Mouse (Mus musculus) CH12.LX (cell line): ENCODE results near the gene Plce1.

Experiments
- CHD1 ChIP-seq: IDR thresholded peaks from 2 replicates; pipeline ENCODE4 v1.6.1; 2012; ENCODE audit warnings: low read depth, low read length, improper control_type of control experiment, inconsistent platforms
- CTCF ChIP-seq, 2 experiments: IDR thresholded peaks in 1 of 2; conservative IDR thresholded peaks in 1 of 2; 2 replicates each; pipeline ENCODE4 v1.5.1; 2011 to 2012; ENCODE audit warnings: low read depth in 2 of 2, low read length in 2 of 2, improper control_type of control experiment in 1 of 2, inconsistent platforms in 1 of 2, mild to moderate bottlenecking in 1 of 2, moderate library complexity in 1 of 2
- EP300 ChIP-seq: IDR thresholded peaks from 2 replicates; pipeline ENCODE4 v1.6.1; 2011; ENCODE audit warnings: low read length, improper control_type of control experiment
- ETS1 ChIP-seq: conservative IDR thresholded peaks from 2 replicates; pipeline ENCODE4 v1.6.1; 2012; ENCODE audit warnings: low read depth, mild to moderate bottlenecking, inconsistent platforms, low read length, improper control_type of control experiment, moderate library complexity
- GABPA ChIP-seq: IDR thresholded peaks from 2 replicates; pipeline ENCODE4 v1.6.1; 2012; ENCODE audit warnings: low read depth, low read length, improper control_type of control experiment, inconsistent platforms; ENCODE audit not compliant: insufficient replicate concordance
- NELFE ChIP-seq: IDR thresholded peaks from 2 replicates; pipeline ENCODE4 v1.6.1; 2011; ENCODE audit warnings: low read depth, low read length, improper control_type of control experiment
- NRF1 ChIP-seq: IDR thresholded peaks from 2 replicates; pipeline ENCODE4 v1.6.1; 2014; ENCODE audit warnings: low read depth, mild to moderate bottlenecking, inconsistent platforms, low read length, improper control_type of control experiment, moderate library complexity
- RCOR1 ChIP-seq: conservative IDR thresholded peaks from 2 replicates; pipeline ENCODE4 v1.6.1; 2012; ENCODE audit warnings: low read depth, mild to moderate bottlenecking, inconsistent platforms, low read length, improper control_type of control experiment
- USF1 ChIP-seq: IDR thresholded peaks from 2 replicates; pipeline ENCODE4 v1.6.1; 2014; ENCODE audit warnings: low read depth, mild to moderate bottlenecking, inconsistent platforms, low read length, improper control_type of control experiment
- USF2 ChIP-seq: conservative IDR thresholded peaks from 2 replicates; pipeline ENCODE4 v1.6.1; 2011; ENCODE audit warnings: low read depth, low read length, improper control_type of control experiment

GRCm38 (mm10) chr19:38478948-38479347 lies 2.0 kb upstream of the Plce1 start:
- TF ChIP-seq CTCF (conservative IDR thresholded peaks at IDR 0.05 in 1 of 2, IDR thresholded peaks at IDR 0.05 in 1 of 2; ENCODE audit: low read depth in 2 of 2, low read length in 2 of 2) (no peak), NRF1 (no peak), ETS1 (no peak), GABPA (no peak), RCOR1 (no peak), NELFE (no peak), EP300 (no peak), USF1 (no peak), USF2 (no peak), CHD1 (no peak)
